Mouse (Mus musculus): ENCODE data around the gene Pex6. TPM values are rescaled to one million over a fixed set of nuclear protein-coding genes. Genes with fewer than 3 reads are reported as not detected.

Gene Pex6
- polyA plus RNA-seq, 1 experiment from 2014 or later: 18.8 TPM

DNA sequence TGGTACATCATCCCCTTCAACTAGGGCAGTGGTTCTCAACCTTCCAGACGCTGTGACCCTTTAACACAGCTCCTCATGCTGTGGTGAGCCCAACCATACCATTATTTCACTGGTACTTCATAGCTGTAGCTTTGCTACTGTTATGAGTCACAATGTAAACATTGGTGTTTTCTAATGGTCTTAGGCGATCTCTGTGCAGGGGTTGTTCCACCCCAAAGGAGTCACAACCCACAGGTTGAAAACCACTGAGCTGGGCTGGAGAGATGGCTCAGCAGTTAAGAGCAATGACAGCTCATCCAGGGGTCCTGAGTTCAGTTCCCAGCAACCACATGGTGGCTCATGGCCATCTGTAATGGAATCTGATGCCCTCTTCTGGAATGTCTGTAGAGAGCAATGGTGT lies 19.9 kb upstream of the Pex6 start:
- Histone ChIP-seq H3K27me3 (ENCODE audit: control insufficient read depth, insufficient read depth, low read length) (no peaks in the 10 kb centered on the region), H3K4me1 (ENCODE audit: control insufficient read depth, insufficient read depth, low read length) (no peaks in the 10 kb centered on the region), H3K4me3 (ENCODE audit: low read depth, low read length) (no peak overlapping the region), H3K36me3 (ENCODE audit: control insufficient read depth, insufficient read depth, low read length) (peaks cover 14% of the 10 kb centered on the region), H3K9me3 (ENCODE audit: control insufficient read depth, low read depth, low read length) (no peaks in the 10 kb centered on the region), H3K27ac (ENCODE audit: low read length) (no peak overlapping the region), H3K9ac (replicated peaks; ENCODE audit: low read depth, low read length) (no peak overlapping the region), H3K4me2 (replicated peaks; ENCODE audit: low read depth, low read length) (no peak overlapping the region)
- 76% methylated on average over 2 of the region's 2 CpGs for WGBS
- no peak for ATAC-seq (ENCODE audit: insufficient number of reproducible peaks, insufficient read depth, low FRiP score, low read depth)

DNA sequence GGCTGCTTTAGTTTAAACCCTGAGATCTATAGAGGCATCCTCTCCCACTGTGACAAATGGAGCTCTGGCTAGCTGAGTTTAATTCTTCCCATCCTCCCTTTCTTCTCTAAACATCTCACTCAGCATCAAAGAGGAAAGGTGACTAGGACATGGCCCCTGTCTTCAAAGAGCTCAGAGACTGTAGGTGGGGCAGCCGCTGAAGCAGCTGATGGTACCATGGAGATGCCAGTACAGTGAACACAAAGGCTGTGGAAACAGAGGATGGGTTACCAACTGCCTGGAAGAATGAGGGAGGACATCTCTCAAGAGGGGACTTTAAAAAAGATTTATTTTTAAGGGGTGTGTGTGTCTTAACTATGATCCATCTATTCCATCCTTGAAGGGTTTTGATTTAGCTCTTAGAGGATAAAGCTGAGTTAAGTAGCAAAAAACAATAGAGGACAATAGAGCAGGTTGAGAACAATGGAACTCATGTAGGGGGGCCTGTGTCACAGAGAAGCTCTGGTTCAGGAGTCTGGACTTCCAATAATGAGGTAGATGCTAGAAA lies 16.7 kb upstream of the Pex6 start:
- no peak for ATAC-seq (ENCODE audit: insufficient number of reproducible peaks, insufficient read depth, low FRiP score, low read depth)
- Histone ChIP-seq H3K36me3 (ENCODE audit: control insufficient read depth, insufficient read depth, low read length) (peaks cover 6% of the 10 kb centered on the region; the same call in 1 of the 2 replicates), H3K9ac (replicated peaks; ENCODE audit: low read depth, low read length) (no peak overlapping the region), H3K27me3 (ENCODE audit: control insufficient read depth, insufficient read depth, low read length) (no peaks in the 10 kb centered on the region), H3K4me2 (replicated peaks; ENCODE audit: low read depth, low read length) (no peak overlapping the region), H3K4me1 (ENCODE audit: control insufficient read depth, insufficient read depth, low read length) (no peaks in the 10 kb centered on the region), H3K4me3 (ENCODE audit: low read depth, low read length) (no peak overlapping the region), H3K27ac (ENCODE audit: low read length) (no peak overlapping the region), H3K9me3 (ENCODE audit: control insufficient read depth, low read depth, low read length) (no peaks in the 10 kb centered on the region)
- WGBS: 71% methylated on average over 1 of the region's 1 CpGs

DNA sequence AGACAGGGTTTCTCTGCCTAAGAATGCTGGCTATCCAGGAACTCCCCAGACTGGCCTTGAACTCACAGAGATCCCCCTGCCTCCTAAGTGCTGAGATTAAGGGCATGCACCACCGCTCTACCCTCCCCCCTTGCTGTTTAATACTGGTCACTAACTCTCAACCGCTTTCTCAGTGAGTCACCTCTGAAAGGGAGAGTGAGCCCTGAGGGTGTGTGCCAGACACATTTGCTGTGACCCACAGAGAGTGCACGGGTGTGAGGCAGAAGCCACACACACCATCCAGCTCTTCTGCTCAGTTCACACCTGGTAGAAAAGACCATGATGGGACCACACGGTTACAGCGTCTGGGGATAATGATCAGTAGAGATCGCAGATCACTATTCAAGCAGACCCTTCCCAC lies 12.7 kb upstream of the Pex6 start:
- Histone ChIP-seq H3K4me1 (ENCODE audit: control insufficient read depth, insufficient read depth, low read length) (peaks cover 15% of the 10 kb centered on the region), H3K27me3 (ENCODE audit: control insufficient read depth, insufficient read depth, low read length) (no peaks in the 10 kb centered on the region), H3K4me2 (replicated peaks; ENCODE audit: low read depth, low read length) (no peak overlapping the region), H3K9me3 (ENCODE audit: control insufficient read depth, low read depth, low read length) (no peaks in the 10 kb centered on the region), H3K36me3 (ENCODE audit: control insufficient read depth, insufficient read depth, low read length) (peaks cover 11% of the 10 kb centered on the region; the same call in 1 of the 2 replicates), H3K9ac (replicated peaks; ENCODE audit: low read depth, low read length) (no peak overlapping the region), H3K27ac (ENCODE audit: low read length) (no peak overlapping the region), H3K4me3 (ENCODE audit: low read depth, low read length) (no peak overlapping the region)
- ATAC-seq (ENCODE audit: insufficient number of reproducible peaks, insufficient read depth, low FRiP score, low read depth): no peak
- 86% methylated on average over 6 of the region's 6 CpGs for WGBS

DNA sequence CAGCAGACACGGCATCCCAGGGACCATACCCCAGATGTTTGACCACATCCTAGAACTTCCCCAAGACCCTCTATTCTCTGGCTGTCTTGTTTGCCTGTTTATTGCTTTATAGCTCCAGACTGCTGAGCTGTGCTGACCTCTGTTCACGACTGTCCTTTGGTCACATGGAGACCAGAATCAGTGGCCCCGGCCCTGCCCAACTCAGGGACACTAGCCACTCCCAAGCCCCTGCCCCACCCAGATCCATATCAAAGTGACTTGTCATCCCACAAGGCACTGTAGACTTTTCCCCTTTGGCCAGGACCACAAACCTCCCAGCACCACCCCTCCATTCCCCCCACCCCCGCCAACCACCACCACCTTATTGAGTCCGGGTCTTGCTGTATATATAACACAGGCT lies 12.0 kb upstream of the Pex6 start:
- ATAC-seq (ENCODE audit: insufficient number of reproducible peaks, insufficient read depth, low FRiP score, low read depth): no peak
- no peak overlapping the region for H3K4me3 ChIP-seq (ENCODE audit: low read depth, low read length)
- no peaks in the 10 kb centered on the region for H3K27me3 ChIP-seq (ENCODE audit: control insufficient read depth, insufficient read depth, low read length)
- no peak overlapping the region for H3K27ac ChIP-seq (ENCODE audit: low read length)
- no peak overlapping the region for H3K4me2 ChIP-seq (replicated peaks; ENCODE audit: low read depth, low read length)
- no peak overlapping the region for H3K9ac ChIP-seq (replicated peaks; ENCODE audit: low read depth, low read length)
- peaks cover 22% of the 10 kb centered on the region for H3K4me1 ChIP-seq (ENCODE audit: control insufficient read depth, insufficient read depth, low read length)
- no peaks in the 10 kb centered on the region for H3K9me3 ChIP-seq (ENCODE audit: control insufficient read depth, low read depth, low read length)
- 66% methylated on average over 5 of the region's 5 CpGs for WGBS
- peaks cover 11% of the 10 kb centered on the region; the same call in 1 of the 2 replicates for H3K36me3 ChIP-seq (ENCODE audit: control insufficient read depth, insufficient read depth, low read length)

DNA sequence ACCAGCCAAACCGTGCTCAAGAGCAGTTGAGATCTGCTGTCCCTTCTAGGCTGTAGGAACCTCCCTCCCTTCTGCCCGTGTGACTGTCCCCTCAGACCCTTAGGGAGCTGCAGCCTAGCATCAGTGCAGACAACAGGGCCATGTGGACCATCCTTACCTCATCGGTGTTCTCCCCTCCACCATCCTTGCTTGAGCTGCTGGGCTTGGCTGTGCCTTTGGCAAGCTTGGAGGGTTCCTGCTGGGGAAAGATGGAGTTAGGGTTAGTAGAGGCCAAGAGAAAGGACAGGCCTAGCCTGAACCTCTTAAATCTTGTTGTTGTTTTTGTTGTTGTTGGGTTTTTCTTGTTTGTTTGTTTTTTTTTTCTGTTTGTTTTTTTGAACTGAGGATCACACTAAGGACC lies 11.4 kb upstream of the Pex6 start:
- Histone ChIP-seq H3K4me3 (ENCODE audit: low read depth, low read length) (no peak overlapping the region), H3K27ac (ENCODE audit: low read length) (no peak overlapping the region), H3K36me3 (ENCODE audit: control insufficient read depth, insufficient read depth, low read length) (peaks cover 11% of the 10 kb centered on the region; the same call in 1 of the 2 replicates), H3K27me3 (ENCODE audit: control insufficient read depth, insufficient read depth, low read length) (no peaks in the 10 kb centered on the region), H3K9ac (replicated peaks; ENCODE audit: low read depth, low read length) (no peak overlapping the region), H3K9me3 (ENCODE audit: control insufficient read depth, low read depth, low read length) (no peaks in the 10 kb centered on the region), H3K4me1 (ENCODE audit: control insufficient read depth, insufficient read depth, low read length) (peaks cover 22% of the 10 kb centered on the region), H3K4me2 (replicated peaks; ENCODE audit: low read depth, low read length) (no peak overlapping the region)
- no peak for ATAC-seq (ENCODE audit: insufficient number of reproducible peaks, insufficient read depth, low FRiP score, low read depth)
- WGBS: 86% methylated on average over 3 of the region's 3 CpGs

DNA sequence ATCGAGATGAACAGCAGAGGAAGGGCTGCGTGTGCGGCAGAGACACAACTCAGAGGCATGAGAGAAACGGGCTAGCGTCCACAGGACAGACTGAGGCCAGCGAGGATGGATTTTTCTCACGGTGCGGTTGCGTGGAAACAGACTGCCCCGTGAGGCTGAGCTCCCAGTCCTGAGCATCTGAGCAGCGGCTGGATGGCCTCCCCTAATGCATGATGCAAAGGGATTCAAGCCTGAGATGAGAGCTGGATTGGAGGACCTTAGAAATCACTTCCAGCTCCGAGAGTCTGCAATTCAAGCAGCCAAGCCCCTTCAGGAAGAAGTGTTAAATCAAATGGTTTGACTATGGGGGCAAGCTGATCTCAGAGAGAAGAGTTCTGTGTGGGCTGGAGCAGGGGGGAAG lies 9.8 kb upstream of the Pex6 start:
- H3K4me1 ChIP-seq (ENCODE audit: control insufficient read depth, insufficient read depth, low read length): peaks cover 27% of the 10 kb centered on the region
- no peak for ATAC-seq (ENCODE audit: insufficient number of reproducible peaks, insufficient read depth, low FRiP score, low read depth)
- H3K9me3 ChIP-seq (ENCODE audit: control insufficient read depth, low read depth, low read length): no peaks in the 10 kb centered on the region
- H3K9ac ChIP-seq (replicated peaks; ENCODE audit: low read depth, low read length): no peak overlapping the region
- no peak overlapping the region for H3K27ac ChIP-seq (ENCODE audit: low read length)
- WGBS: 80% methylated on average over 12 of the region's 12 CpGs
- no peaks in the 10 kb centered on the region for H3K27me3 ChIP-seq (ENCODE audit: control insufficient read depth, insufficient read depth, low read length)
- no peak overlapping the region for H3K4me2 ChIP-seq (replicated peaks; ENCODE audit: low read depth, low read length)
- H3K4me3 ChIP-seq (ENCODE audit: low read depth, low read length): no peak overlapping the region
- H3K36me3 ChIP-seq (ENCODE audit: control insufficient read depth, insufficient read depth, low read length): peaks cover 11% of the 10 kb centered on the region; the same call in 1 of the 2 replicates

DNA sequence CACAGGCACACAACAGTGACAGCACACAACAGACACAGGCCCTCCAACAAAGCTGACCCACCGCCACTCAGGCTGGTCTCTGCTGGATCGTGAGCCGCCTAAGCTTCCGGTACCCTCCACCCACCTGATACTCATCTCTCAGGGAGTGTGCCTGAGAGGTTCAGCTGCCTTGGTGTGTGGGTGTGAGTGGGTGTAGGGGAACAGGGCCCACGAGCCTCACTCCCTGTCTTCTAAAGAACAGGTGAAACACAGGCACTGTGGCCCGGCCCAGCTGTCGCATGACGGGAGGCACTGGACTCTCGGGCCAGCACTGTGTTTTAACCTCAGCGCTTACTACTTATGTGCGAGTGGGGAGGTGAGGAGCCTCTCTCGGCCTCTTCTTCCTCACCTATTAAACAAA lies 9.2 kb upstream of the Pex6 start:
- Histone ChIP-seq H3K4me1 (ENCODE audit: control insufficient read depth, insufficient read depth, low read length) (peaks cover 27% of the 10 kb centered on the region), H3K27ac (ENCODE audit: low read length) (no peak overlapping the region), H3K9me3 (ENCODE audit: control insufficient read depth, low read depth, low read length) (no peaks in the 10 kb centered on the region), H3K9ac (replicated peaks; ENCODE audit: low read depth, low read length) (no peak overlapping the region), H3K27me3 (ENCODE audit: control insufficient read depth, insufficient read depth, low read length) (no peaks in the 10 kb centered on the region), H3K4me2 (replicated peaks; ENCODE audit: low read depth, low read length) (no peak overlapping the region), H3K4me3 (ENCODE audit: low read depth, low read length) (no peak overlapping the region), H3K36me3 (ENCODE audit: control insufficient read depth, insufficient read depth, low read length) (peaks cover 11% of the 10 kb centered on the region; the same call in 1 of the 2 replicates)
- 84% methylated on average over 12 of the region's 12 CpGs for WGBS
- ATAC-seq (ENCODE audit: insufficient number of reproducible peaks, insufficient read depth, low FRiP score, low read depth): no peak

DNA sequence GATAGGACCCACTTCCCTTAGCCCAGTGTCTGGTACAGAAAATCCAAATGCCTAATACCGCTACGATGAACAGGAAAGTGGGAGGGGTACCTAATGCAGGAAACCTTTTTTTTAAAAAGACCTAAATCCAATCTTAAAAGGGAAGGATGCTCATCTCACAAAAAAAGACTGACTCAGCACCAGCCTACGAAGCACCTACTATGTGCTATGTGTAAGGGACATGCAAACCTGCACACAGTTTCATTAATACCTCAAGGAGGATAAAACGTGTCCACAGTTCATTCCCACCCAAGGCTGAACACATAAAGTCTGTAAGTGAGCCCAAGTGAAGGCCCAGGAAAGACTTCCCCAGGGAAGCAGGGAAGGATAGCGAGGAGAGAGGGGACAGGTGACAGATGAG lies 8.8 kb upstream of the Pex6 start:
- ATAC-seq (ENCODE audit: insufficient number of reproducible peaks, insufficient read depth, low FRiP score, low read depth): no peak
- 0 out of 2 replicates have a peak overlapping the region, but pooled peaks have one; percentile 86 for H3K9ac ChIP-seq (replicated peaks; ENCODE audit: low read depth, low read length)
- H3K4me1 ChIP-seq (ENCODE audit: control insufficient read depth, insufficient read depth, low read length): peaks cover 27% of the 10 kb centered on the region
- no peak overlapping the region for H3K27ac ChIP-seq (ENCODE audit: low read length)
- H3K4me2 ChIP-seq (replicated peaks; ENCODE audit: low read depth, low read length): no peak overlapping the region; the same call in 1 of the 2 replicates
- H3K27me3 ChIP-seq (ENCODE audit: control insufficient read depth, insufficient read depth, low read length): no peaks in the 10 kb centered on the region
- no peaks in the 10 kb centered on the region for H3K9me3 ChIP-seq (ENCODE audit: control insufficient read depth, low read depth, low read length)
- WGBS: 86% methylated on average over 5 of the region's 5 CpGs
- H3K36me3 ChIP-seq (ENCODE audit: control insufficient read depth, insufficient read depth, low read length): peaks cover 11% of the 10 kb centered on the region; the same call in 1 of the 2 replicates
- no peak overlapping the region for H3K4me3 ChIP-seq (ENCODE audit: low read depth, low read length)
